Mouse (Mus musculus) liver, embryonic 18 days (tissue): Measurements from ENCODE around the gene Ms4a1. TPM values are rescaled to one million over a fixed set of nuclear protein-coding genes. Genes with fewer than 3 reads are reported as not detected.

Experiments used
- polyA plus RNA-seq: library from polyadenylated mRNA; depleted of rRNA; stranded (reverse); fragments of >200 nt; gene quantifications from 2 replicates; pipeline ENCODE4 v1.2.3, GENCODE M21; 2012; rRNA removed

The Ms4a1 gene
- polyA plus RNA-seq: 0.21 and 0.40 TPM in 2 replicates

GRCm38 (mm10) chr19:11266052-11266845, at the start of gene Ms4a1:
TSS of gene Ms4a1 (minus strand) at chr19:11266241.

GRCm38 (mm10) chr19:11314354-11314753, 48.3 kb upstream of the Ms4a1 start, which contains the start of gene Ms4a14:
TSS of gene Ms4a14 (minus strand) at chr19:11314454.

GRCm38 (mm10) chr19:11283773-11284172, 17.7 kb upstream of the Ms4a1 start, which contains the start of gene Ms4a5:
TSS of gene Ms4a5 (minus strand) at chr19:11283873.

GRCm38 (mm10) chr19:11232348-11232747, 33.7 kb downstream of the Ms4a1 start, which contains the start of gene Ms4a12:
TSS of gene Ms4a12 (minus strand) at chr19:11232448.

Other genes starting within 250 kb of the Ms4a1 start
- gene Ms4a18, start 248.2 kb downstream of the Ms4a1 start, polyA plus RNA-seq: not detected in 2 replicates
- 0.31 and 0.34 TPM in 2 replicates for gene Ms4a8a, start 185.1 kb downstream of the Ms4a1 start, polyA plus RNA-seq
- not detected in 2 replicates for gene 1700017D01Rik, start 135.4 kb downstream of the Ms4a1 start, polyA plus RNA-seq
- not detected in 2 replicates for gene 1700025F22Rik, start 100.9 kb downstream of the Ms4a1 start, polyA plus RNA-seq
- gene Ms4a13, start 69.5 kb downstream of the Ms4a1 start, polyA plus RNA-seq: not detected in 2 replicates
- not detected in 2 replicates for gene Ms4a12, start 33.8 kb downstream of the Ms4a1 start, polyA plus RNA-seq
- gene Ms4a5, start 17.6 kb upstream of the Ms4a1 start, polyA plus RNA-seq: not detected in 2 replicates
- gene Ms4a14, start 48.2 kb upstream of the Ms4a1 start, polyA plus RNA-seq: 0.07 and 0.09 TPM in 2 replicates
- 1.7 and 2.2 TPM in 2 replicates for gene Ms4a7, start 69.9 kb upstream of the Ms4a1 start, polyA plus RNA-seq
- gene Ms4a4a, start 109.3 kb upstream of the Ms4a1 start, polyA plus RNA-seq: 0.68 TPM in 2 replicates
- 1.7 and 3.1 TPM in 2 replicates for gene Ms4a4c, start 138.5 kb upstream of the Ms4a1 start, polyA plus RNA-seq
- gene Ms4a4b, start 177.3 kb upstream of the Ms4a1 start, polyA plus RNA-seq: 0.41 and 0.71 TPM in 2 replicates
- gene Ms4a6c, start 203.1 kb upstream of the Ms4a1 start, polyA plus RNA-seq: 10.9 and 11.9 TPM in 2 replicates
- 1.0 and 1.4 TPM in 2 replicates for gene Gm8369, start 219.7 kb upstream of the Ms4a1 start, polyA plus RNA-seq